In the genomic region with DNA sequence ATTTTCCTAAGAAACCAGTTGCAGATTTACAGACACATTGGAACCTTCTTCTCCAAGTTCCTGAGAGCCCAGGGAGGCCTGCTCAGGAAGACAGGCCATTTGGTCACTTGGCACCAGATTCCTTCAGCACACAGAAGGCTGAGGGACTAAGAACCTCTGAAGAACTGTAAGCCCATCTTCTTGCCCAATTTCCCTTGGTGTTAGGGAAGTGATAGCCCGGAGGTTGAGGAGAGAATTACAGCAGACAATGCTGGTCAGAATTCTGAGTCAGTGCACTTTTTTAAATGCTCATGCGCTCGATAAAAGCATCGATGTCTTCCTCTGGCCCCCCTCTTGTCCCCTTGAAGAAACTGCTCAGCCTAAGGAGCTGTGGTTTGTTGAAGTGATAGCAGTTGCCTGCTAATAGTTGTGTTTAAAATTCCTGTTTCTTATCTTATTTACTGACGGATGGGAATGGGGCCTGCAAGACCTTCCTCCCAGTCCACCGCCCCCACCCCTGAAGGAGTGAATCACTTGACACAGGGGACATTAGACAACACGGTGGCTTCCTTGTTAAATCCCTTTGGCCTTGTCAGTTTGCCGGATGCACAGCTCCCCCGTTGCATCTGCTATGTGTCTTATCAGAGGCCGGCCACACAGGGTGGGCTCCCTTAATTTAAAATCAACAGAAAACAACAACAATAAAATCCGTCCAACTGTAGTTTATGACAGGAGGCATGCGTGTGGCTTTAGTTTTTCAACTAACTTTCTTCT, we compare ENCODE assay signal across 10 mouse cellular contexts.
DNase-seq lines count a peak whose midpoint lies in the region; ATAC-seq and TF ChIP-seq lines count a peak whose summit lies in the region.
"Had no signal": no experiment of that assay in that cellular context is flagged by ENCODE, and none has a peak within 500 bp of the region (broad histone marks: within the 10 kb centered on the region; RNA-seq: fewer than 3 reads in every experiment).

No protein-coding gene starts in this region.

- WGBS in intestine, embryonic 14.5 days = 19% methylated on average over 12 of the region's 12 CpGs
- WGBS in intestine, postnatal 0 days = 27% methylated on average over 12 of the region's 12 CpGs
- 29% methylated on average over 12 of the region's 12 CpGs for WGBS in limb, embryonic 10.5 days
- 32% methylated on average over 12 of the region's 12 CpGs for WGBS in midbrain, embryonic 14.5 days

- H3K9ac ChIP-seq in intestine, embryonic 14.5 days (ENCODE audit: low read length) = no peak overlapping the region
- H3K9ac ChIP-seq in intestine, postnatal 0 days (ENCODE audit: low read depth, low read length) = no peak overlapping the region
- no peak overlapping the region for H3K9ac ChIP-seq in midbrain, embryonic 14.5 days (replicated peaks; ENCODE audit: low read length)

- no peaks in the 10 kb centered on the region for H3K9me3 ChIP-seq in intestine, embryonic 14.5 days (ENCODE audit: control insufficient read depth, low read length)
- H3K9me3 ChIP-seq in intestine, postnatal 0 days (ENCODE audit: control insufficient read depth) = no peaks in the 10 kb centered on the region
- no peaks in the 10 kb centered on the region for H3K9me3 ChIP-seq in limb, embryonic 10.5 days (replicated peaks)
- no peaks in the 10 kb centered on the region for H3K9me3 ChIP-seq in midbrain, embryonic 14.5 days (ENCODE audit: control insufficient read depth, low read length)
- H3K9me3 ChIP-seq: G1E had no signal

- H3K36me3 ChIP-seq in intestine, embryonic 14.5 days (ENCODE audit: control insufficient read depth, insufficient read depth, low read length) = no peaks in the 10 kb centered on the region
- no peaks in the 10 kb centered on the region for H3K36me3 ChIP-seq in intestine, postnatal 0 days (ENCODE audit: control insufficient read depth, insufficient read depth)
- no peaks in the 10 kb centered on the region for H3K36me3 ChIP-seq in limb, embryonic 10.5 days
- H3K36me3 ChIP-seq in midbrain, embryonic 14.5 days (ENCODE audit: control insufficient read depth, insufficient read depth, low read length) = no peaks in the 10 kb centered on the region
- H3K36me3 ChIP-seq: G1E had no signal

- H3K4me1 ChIP-seq in intestine, embryonic 14.5 days (replicated peaks; ENCODE audit: control insufficient read depth, insufficient read depth, low read length) = peaks cover 29% of the 10 kb centered on the region
- H3K4me1 ChIP-seq in intestine, postnatal 0 days (replicated peaks; ENCODE audit: control insufficient read depth, insufficient read depth, low read length) = no peaks in the 10 kb centered on the region
- peaks cover 52% of the 10 kb centered on the region for H3K4me1 ChIP-seq in limb, embryonic 10.5 days
- peaks cover 13% of the 10 kb centered on the region for H3K4me1 ChIP-seq in midbrain, embryonic 14.5 days (ENCODE audit: control insufficient read depth, insufficient read depth, low read length)

- no peak; the same call in 1 of the 2 replicates for TF ChIP-seq CTCF in intestine, postnatal 0 days (IDR thresholded peaks at IDR 0.05; ENCODE audit: low read depth)

- H3K27me3 ChIP-seq in intestine, embryonic 14.5 days (replicated peaks; ENCODE audit: control insufficient read depth, insufficient read depth, low read length) = no peaks in the 10 kb centered on the region
- H3K27me3 ChIP-seq in intestine, postnatal 0 days (replicated peaks; ENCODE audit: control insufficient read depth, insufficient read depth, low read length) = no peaks in the 10 kb centered on the region
- H3K27me3 ChIP-seq in limb, embryonic 10.5 days (ENCODE audit: low read depth, poor library complexity, severe bottlenecking) = peaks cover 43% of the 10 kb centered on the region
- peaks cover 5% of the 10 kb centered on the region; the same call in 1 of the 2 replicates for H3K27me3 ChIP-seq in midbrain, embryonic 14.5 days (ENCODE audit: control insufficient read depth, insufficient read depth, low read length)

- no peak overlapping the region for H3K4me3 ChIP-seq in intestine, embryonic 14.5 days (ENCODE audit: low read depth, low read length)
- no peak overlapping the region for H3K4me3 ChIP-seq in intestine, postnatal 0 days (ENCODE audit: low read depth, low read length)
- no peak overlapping the region for H3K4me3 ChIP-seq in limb, embryonic 10.5 days
- no peak overlapping the region for H3K4me3 ChIP-seq in midbrain, embryonic 14.5 days (replicated peaks; ENCODE audit: low read depth, low read length)

- H3K4me2 ChIP-seq in intestine, embryonic 14.5 days (ENCODE audit: low read length) = no peak overlapping the region
- no peak overlapping the region for H3K4me2 ChIP-seq in intestine, postnatal 0 days (replicated peaks; ENCODE audit: low read depth)
- H3K4me2 ChIP-seq in midbrain, embryonic 14.5 days (ENCODE audit: low read length) = no peak overlapping the region

- DNase-seq in intestine, embryonic 14.5 days (ENCODE audit: low spot score) = no peak
- DNase-seq in embryo, embryonic 10 days (ENCODE audit: low spot score) = peak; percentile 47
- DNase-seq in limb, embryonic 10.5 days (ENCODE audit: low spot score) = no peak
- DNase-seq in midbrain, embryonic 14.5 days = peak; percentile 25
- DNase-seq in thymus, postnatal 14 days = no peak
- DNase-seq in layer of hippocampus, adult 8-10 months (ENCODE audit: low spot score in 2 of 2) = no peak
- DNase-seq in urinary bladder, adult 18-20 months (ENCODE audit: low spot score in 2 of 2) = no peak
- DNase-seq: gastrocnemius, adult 2 months had no signal

- no peak for ATAC-seq in intestine, embryonic 14.5 days (replicated peaks; ENCODE audit: low FRiP score, low TSS enrichment, low read depth)
- no peak for ATAC-seq in intestine, postnatal 0 days
- no peak; the same call in 1 of the 2 replicates for ATAC-seq in midbrain, embryonic 14.5 days (ENCODE audit: low FRiP score, low TSS enrichment)

- H3K27ac ChIP-seq in intestine, embryonic 14.5 days (ENCODE audit: low read depth) = peak overlapping the region; percentile 12; the same call in 1 of the 2 replicates
- H3K27ac ChIP-seq in intestine, postnatal 0 days (ENCODE audit: low read depth, low read length) = no peak overlapping the region
- peak overlapping the region; percentile 72 for H3K27ac ChIP-seq in limb, embryonic 10.5 days
- no peak overlapping the region for H3K27ac ChIP-seq in midbrain, embryonic 14.5 days (replicated peaks; ENCODE audit: low read depth, low read length)
- H3K27ac ChIP-seq: gastrocnemius, adult 2 months had no signal

Comparison
In these comparisons a context has a peak if more than half of its experiments do, and no peak if none do; other contexts are left out.
1. H3K27ac ChIP-seq: peak in intestine, embryonic 14.5 days (single experiment) and limb, embryonic 10.5 days (single experiment); none in intestine, postnatal 0 days (single experiment) and midbrain, embryonic 14.5 days (single experiment).
2. DNase-seq: peak in embryo, embryonic 10 days (single experiment) and midbrain, embryonic 14.5 days (single experiment); none in intestine, embryonic 14.5 days (single experiment), limb, embryonic 10.5 days (single experiment), thymus, postnatal 14 days (single experiment), layer of hippocampus, adult 8-10 months (0 of 2) and urinary bladder, adult 18-20 months (0 of 2).